Mouse (Mus musculus): ENCODE measurements around the gene Gm47955.
"Not testable (repeated sequence)": the region's sequence is repeated elsewhere in the genome, so short reads cannot be mapped to it uniquely, and the experiment has no call there.

Gm47955 gene

DNA sequence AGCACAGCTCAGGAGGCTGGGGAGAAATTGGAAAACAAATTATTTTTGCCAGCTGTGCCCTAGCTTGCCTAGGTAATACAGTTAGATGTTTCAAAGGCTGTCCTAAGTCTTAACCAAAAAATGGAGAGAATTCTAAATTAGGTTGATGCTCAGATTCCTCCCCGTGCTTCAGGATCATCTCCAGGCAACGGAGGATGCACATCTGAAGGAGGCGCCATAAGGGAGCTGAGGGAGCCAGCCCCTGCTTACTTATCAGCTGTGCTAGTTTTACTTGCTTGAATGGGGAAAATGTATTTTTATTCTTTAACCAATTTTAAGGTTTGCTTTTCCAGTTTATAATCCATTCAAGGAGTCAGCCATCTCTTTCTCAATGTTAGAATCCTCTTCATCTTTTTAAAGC, 33.9 kb downstream of the Gm47955 start:
- no peak for DNase-seq

DNA sequence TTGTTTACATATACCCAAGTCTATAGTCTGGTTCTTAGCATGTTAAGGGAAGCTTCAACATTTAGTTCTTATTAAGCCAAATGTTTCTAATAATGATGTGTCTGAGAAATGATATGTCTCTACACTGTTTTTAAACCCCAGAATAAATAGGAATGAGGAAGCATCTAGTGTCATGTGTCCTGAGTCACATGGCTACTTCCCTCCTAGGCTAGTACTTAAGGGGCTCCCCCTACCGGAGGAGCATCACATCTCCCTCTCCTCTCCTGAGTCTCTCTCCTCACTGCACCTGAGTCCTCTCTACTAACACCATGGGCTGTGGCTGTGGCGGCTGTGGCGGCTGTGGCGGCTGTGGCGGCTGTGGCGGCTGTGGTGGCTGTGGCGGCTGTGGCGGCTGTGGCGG, 40.2 kb downstream of the Gm47955 start, which contains the start of gene Gm47959:
Gene Gm47959 (plus strand): TSS at position 243 of the 400 bp plus-strand sequence.
- DNase-seq: not testable (repeated sequence)

DNA sequence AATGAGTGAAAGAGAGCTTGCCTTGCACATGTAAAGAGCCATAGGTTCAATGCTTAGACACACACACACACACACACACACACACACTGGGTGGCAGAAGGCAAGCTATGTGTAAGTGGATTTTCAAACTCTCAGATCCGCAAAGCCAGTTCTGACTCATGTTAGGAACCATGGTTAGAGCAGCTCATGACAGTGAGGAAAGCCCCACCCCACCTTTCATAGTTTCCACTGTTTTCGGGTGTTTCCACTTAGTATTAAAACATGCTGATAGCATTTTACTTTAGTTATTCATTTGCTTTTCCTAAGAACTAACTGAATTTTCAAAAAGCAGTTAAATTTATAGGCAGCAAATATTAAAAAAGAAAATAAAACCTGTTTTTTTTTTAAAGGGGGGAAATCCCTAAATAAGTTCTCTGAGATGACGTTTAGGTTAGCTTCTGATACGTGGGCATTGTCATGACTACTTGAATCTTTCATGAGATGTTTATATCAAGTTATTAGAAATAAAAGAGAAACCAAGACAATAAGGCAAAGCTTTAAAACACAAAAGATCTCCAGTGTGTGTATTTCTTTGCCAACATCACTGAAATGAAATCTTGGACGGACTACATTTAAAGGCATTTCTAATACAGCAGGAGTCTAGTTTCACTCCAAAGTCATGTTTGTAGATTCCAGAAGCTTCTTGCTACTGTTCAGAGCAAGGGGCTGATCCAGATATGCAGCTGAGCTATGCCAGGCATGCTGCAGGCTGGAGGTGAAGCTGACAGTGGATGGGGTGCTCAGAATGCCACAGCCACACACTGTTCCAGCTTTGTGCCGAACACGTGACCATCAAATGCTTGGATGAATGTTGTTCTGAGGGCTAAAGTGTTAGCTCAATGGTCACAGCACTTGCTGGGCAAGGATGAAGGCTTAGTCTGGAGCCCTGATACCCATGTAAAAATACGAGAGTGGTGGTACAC, 46.4 kb downstream of the Gm47955 start:
- DNase-seq: no peak

DNA sequence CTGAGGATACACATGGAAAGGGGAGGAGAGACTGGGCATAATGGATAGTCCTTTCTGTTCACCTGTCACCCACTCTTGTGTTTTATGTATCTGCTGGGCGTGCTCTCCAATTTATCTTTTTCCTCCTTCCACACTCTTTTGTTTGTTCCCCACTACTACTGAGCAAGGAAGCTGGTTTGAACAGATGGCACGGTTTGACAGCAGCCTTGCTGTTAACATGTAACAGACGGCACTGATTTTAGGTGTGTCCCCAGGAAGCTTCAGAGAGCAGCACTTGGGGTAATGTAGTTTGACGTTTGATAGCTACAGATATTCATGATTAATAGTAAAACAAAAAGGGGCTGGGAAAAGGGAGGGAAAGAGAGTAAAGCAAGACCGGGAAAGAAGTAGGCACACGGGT, 47.4 kb downstream of the Gm47955 start:
- no peak for DNase-seq
